Mouse (Mus musculus) kidney, embryonic 14.5 days (tissue): ENCODE measurements around the gene Abcg4. TPM values are rescaled to one million over a fixed set of nuclear protein-coding genes. Genes with fewer than 3 reads are reported as not detected.

Source experiments
- ATAC-seq: fragments of 200-750 bp; cut with Nextera tagmentation; 2 replicates; pipeline ENCODE4 v1.8.0; 2017; ENCODE audit warnings: moderate number of reproducible peaks, mild to moderate bottlenecking, moderate TSS enrichment, moderate library complexity; ENCODE audit not compliant: low FRiP score, low TSS enrichment
- H3K27ac ChIP-seq: fragments of 300-500 bp; sonication (generic); 2 replicates; pipeline ENCODE4 v1.5.1; 2014; ENCODE audit warnings: low read depth, mild to moderate bottlenecking, low read length, moderate library complexity, mixed read lengths
- H3K27me3 ChIP-seq: fragments of 300-500 bp; sonication (generic); 2 replicates; pipeline ENCODE4 v1.6.1; 2014; ENCODE audit warnings: mild to moderate bottlenecking, low read length; ENCODE audit not compliant: control insufficient read depth, insufficient read depth
- H3K36me3 ChIP-seq: fragments of 300-500 bp; sonication (generic); 2 replicates; pipeline ENCODE4 v1.6.1; 2014; ENCODE audit warnings: low read length, mixed read lengths; ENCODE audit not compliant: control insufficient read depth, insufficient read depth
- H3K4me1 ChIP-seq: fragments of 300-500 bp; sonication (generic); 2 replicates; pipeline ENCODE4 v1.6.1; 2014; ENCODE audit warnings: low read length, mixed read lengths; ENCODE audit not compliant: control insufficient read depth, insufficient read depth
- H3K4me2 ChIP-seq: fragments of 300-500 bp; sonication (generic); replicated peaks from 2 replicates; pipeline ENCODE4 v1.6.1; 2014; ENCODE audit warnings: low read depth, mild to moderate bottlenecking, low read length
- H3K4me3 ChIP-seq: fragments of 300-500 bp; sonication (generic); 2 replicates; pipeline ENCODE4 v1.5.1; 2014; ENCODE audit warnings: mild to moderate bottlenecking, low read length
- H3K9ac ChIP-seq: fragments of 300-500 bp; sonication (generic); 2 replicates; pipeline ENCODE4 v1.6.1; 2014; ENCODE audit warnings: low read depth, mild to moderate bottlenecking, low read length, moderate library complexity
- H3K9me3 ChIP-seq: fragments of 300-500 bp; sonication (generic); 2 replicates; pipeline ENCODE4 v1.6.1; 2016; ENCODE audit warnings: low read length; ENCODE audit not compliant: control insufficient read depth
- WGBS: fragments of 180-500 bp; shearing (Covaris S2); extraction: QIAGEN DNeasy Blood & Tissue Kit; methylation state at CpG from one replicate; pipeline ENCODE4 v1.1.7; 2014; 5-methylcytosine and 5-hydroxymethylcytosine counted together
- polyA plus RNA-seq: library from polyadenylated mRNA; unstranded; fragments of >200 nt; fragmentation: Nextera tagmentation; extraction: Ambion mirVana; gene quantifications from 2 replicates; pipeline ENCODE4 v1.2.1, GENCODE M21; 2014

The Abcg4 gene
- polyA plus RNA-seq, 1 experiment from 2014 or later, result 2.7 TPM

GRCm38 (mm10) chr9:44314257-44314547, 25.8 kb upstream of the Abcg4 start:
- Histone ChIP-seq H3K36me3 (peaks cover 38% of the 10 kb centered on the region), H3K9me3 (no peaks in the 10 kb centered on the region), H3K27me3 (no peaks in the 10 kb centered on the region), H3K27ac (no peak overlapping the region), H3K4me2 (no peak overlapping the region), H3K9ac (no peak overlapping the region), H3K4me3 (no peak overlapping the region), H3K4me1 (peaks cover 24% of the 10 kb centered on the region)
- no peak for ATAC-seq
- 74% methylated on average over 4 of the region's 4 CpGs for WGBS

- ATAC-seq, result no peak
- 80% methylated on average over 19 of the region's 19 CpGs for WGBS
- no peak overlapping the region for H3K4me3 ChIP-seq
Observed at GRCm38 (mm10) chr9:44313476-44314256, 25.3 kb upstream of the Abcg4 start.

GRCm38 (mm10) chr9:44311136-44312134, 23.0 kb upstream of the Abcg4 start:
- Histone ChIP-seq H3K9me3 (no peaks in the 10 kb centered on the region), H3K36me3 (peaks cover 33% of the 10 kb centered on the region), H3K27ac (peak overlapping the region; percentile 59), H3K4me3 (no peak overlapping the region), H3K4me2 (peak overlapping the region; percentile 29; the same call in 1 of the 2 replicates), H3K9ac (peak overlapping the region; percentile 40; the same call in 1 of the 2 replicates), H3K27me3 (no peaks in the 10 kb centered on the region), H3K4me1 (peaks cover 11% of the 10 kb centered on the region)
- WGBS, result 15% methylated on average over 27 of the region's 27 CpGs
- peak; percentile 78 for ATAC-seq

More at GRCm38 (mm10) chr9:44313476-44314256, 25.3 kb upstream of the Abcg4 start:
- no peak overlapping the region for H3K9ac ChIP-seq
- no peaks in the 10 kb centered on the region for H3K27me3 ChIP-seq
- H3K9me3 ChIP-seq, result no peaks in the 10 kb centered on the region
- peaks cover 18% of the 10 kb centered on the region for H3K4me1 ChIP-seq
- H3K4me2 ChIP-seq, result no peak overlapping the region
- H3K27ac ChIP-seq, result no peak overlapping the region
- peaks cover 38% of the 10 kb centered on the region for H3K36me3 ChIP-seq

GRCm38 (mm10) chr9:44310750-44311135, 22.3 kb upstream of the Abcg4 start:
- Histone ChIP-seq H3K4me1 (peaks cover 11% of the 10 kb centered on the region), H3K9ac (peak overlapping the region; percentile 8; the same call in 1 of the 2 replicates), H3K36me3 (peaks cover 27% of the 10 kb centered on the region), H3K4me2 (peak overlapping the region; percentile 29; the same call in 1 of the 2 replicates), H3K4me3 (no peak overlapping the region), H3K27me3 (no peaks in the 10 kb centered on the region), H3K27ac (0 out of 2 replicates have a peak overlapping the region, but pooled peaks have one; percentile 59), H3K9me3 (no peaks in the 10 kb centered on the region)
- 40% methylated on average over 10 of the region's 10 CpGs for WGBS
- ATAC-seq, result no peak

GRCm38 (mm10) chr9:44309756-44310155, 21.3 kb upstream of the Abcg4 start:
- WGBS, result 61% methylated on average over 3 of the region's 3 CpGs
- ATAC-seq, result no peak

GRCm38 (mm10) chr9:44307248-44307647, 18.8 kb upstream of the Abcg4 start:
- Histone ChIP-seq H3K4me3 (no peak overlapping the region), H3K4me1 (peaks cover 16% of the 10 kb centered on the region), H3K9me3 (no peaks in the 10 kb centered on the region), H3K4me2 (no peak overlapping the region), H3K27me3 (no peaks in the 10 kb centered on the region), H3K36me3 (peaks cover 5% of the 10 kb centered on the region), H3K27ac (no peak overlapping the region), H3K9ac (no peak overlapping the region)
- ATAC-seq, result no peak
- 73% methylated on average over 2 of the region's 2 CpGs for WGBS

More at GRCm38 (mm10) chr9:44309756-44310155, 21.3 kb upstream of the Abcg4 start:
- no peak overlapping the region for H3K4me3 ChIP-seq
- H3K9me3 ChIP-seq, result no peaks in the 10 kb centered on the region
- peaks cover 17% of the 10 kb centered on the region for H3K36me3 ChIP-seq
- H3K27ac ChIP-seq, result no peak overlapping the region
- no peaks in the 10 kb centered on the region for H3K27me3 ChIP-seq
- no peak overlapping the region for H3K4me2 ChIP-seq
- H3K4me1 ChIP-seq, result peaks cover 11% of the 10 kb centered on the region
- H3K9ac ChIP-seq, result no peak overlapping the region; the same call in 1 of the 2 replicates

GRCm38 (mm10) chr9:44306532-44306931, 18.1 kb upstream of the Abcg4 start:
- 87% methylated on average over 6 of the region's 6 CpGs for WGBS
- no peak overlapping the region for H3K4me3 ChIP-seq
- no peaks in the 10 kb centered on the region for H3K27me3 ChIP-seq
- no peak for ATAC-seq
- H3K9ac ChIP-seq, result no peak overlapping the region
- no peak overlapping the region for H3K27ac ChIP-seq
- peaks cover 12% of the 10 kb centered on the region for H3K36me3 ChIP-seq
- no peak overlapping the region for H3K4me2 ChIP-seq
- H3K4me1 ChIP-seq, result peaks cover 14% of the 10 kb centered on the region
- no peaks in the 10 kb centered on the region for H3K9me3 ChIP-seq

GRCm38 (mm10) chr9:44305466-44306079, 17.2 kb upstream of the Abcg4 start, which contains the start of gene Hinfp:
Hinfp (minus strand) TSS chr9:44305671.
- WGBS, result under 1% methylated on average over 52 of the region's 54 CpGs
- peak; percentile 99 for ATAC-seq
- peaks cover 21% of the 10 kb centered on the region for H3K36me3 ChIP-seq
- H3K27ac ChIP-seq, result peak within 1 kb of the TSS; percentile 43; the same call in 1 of the 2 replicates
- H3K9me3 ChIP-seq, result no peaks in the 10 kb centered on the region
- H3K4me1 ChIP-seq, result peaks cover 6% of the 10 kb centered on the region; the same call in 1 of the 2 replicates
- peak within 1 kb of the TSS; percentile 90 for H3K9ac ChIP-seq
- peak within 1 kb of the TSS; percentile 96 for H3K4me3 ChIP-seq
- H3K27me3 ChIP-seq, result no peaks in the 10 kb centered on the region
- H3K4me2 ChIP-seq, result peak within 1 kb of the TSS; percentile 49
